Mouse (Mus musculus): ENCODE results near the gene Tnfsf4.

The Tnfsf4 gene

DNA sequence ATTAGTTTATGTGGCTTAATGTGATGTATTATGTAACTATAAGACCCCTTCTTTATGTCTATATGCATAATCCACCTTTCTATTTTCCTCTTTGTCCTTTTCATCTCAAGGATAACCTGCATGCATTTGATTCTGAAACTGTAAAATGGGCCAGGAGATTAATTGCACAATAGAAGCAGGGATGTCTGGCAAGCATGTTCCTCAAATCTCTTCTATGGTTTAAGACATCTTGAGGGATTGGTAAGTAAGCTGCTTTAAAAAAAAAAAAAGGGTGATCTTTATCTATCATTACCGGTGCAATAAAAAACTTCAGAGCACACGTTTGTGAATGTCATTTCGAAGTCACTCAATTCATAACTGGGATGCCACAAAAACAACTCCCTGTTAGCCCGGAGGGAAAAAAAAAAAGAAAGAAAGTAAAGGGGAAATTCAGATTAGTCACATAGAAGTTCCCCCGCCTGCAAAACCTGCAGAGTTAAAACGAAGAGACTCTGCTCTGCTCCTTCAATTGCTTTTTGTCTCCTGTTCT is at the start of gene Tnfsf4:
TSS of gene Tnfsf4 (plus strand) at position 479 of the 529 bp plus-strand sequence.
- DNase-seq (ENCODE audit: low spot score in 2 of 2), result no peak

- no peak for DNase-seq (ENCODE audit: low spot score in 2 of 2)
These were observed 44.2 kb upstream of the Tnfsf4 start for GRCm38 (mm10) chr1:161350981-161351380.

DNA sequence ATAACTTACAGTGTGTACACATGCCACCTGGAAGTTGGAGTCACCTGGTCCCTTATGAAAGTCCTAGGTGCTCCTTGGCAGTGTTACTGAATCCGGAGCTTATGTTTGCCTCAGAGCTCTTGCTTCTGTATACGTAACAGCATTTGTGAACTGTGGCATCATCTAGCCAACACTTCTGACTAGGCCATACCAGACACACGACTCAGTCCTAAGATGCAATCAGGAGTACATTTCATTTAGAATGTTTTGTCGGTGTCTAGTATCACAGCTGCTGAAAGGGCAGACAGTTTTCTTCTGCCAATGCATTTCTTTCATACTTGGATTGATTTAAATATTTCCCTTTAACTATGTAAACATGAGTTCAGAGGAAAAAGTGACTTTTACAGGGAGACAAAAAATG is 30.2 kb upstream of the Tnfsf4 start:
- DNase-seq (ENCODE audit: low spot score in 2 of 2), result no peak

GRCm38 (mm10) chr1:161371919-161372318 is 23.3 kb upstream of the Tnfsf4 start:
- DNase-seq (ENCODE audit: low spot score in 2 of 2), result no peak

DNA sequence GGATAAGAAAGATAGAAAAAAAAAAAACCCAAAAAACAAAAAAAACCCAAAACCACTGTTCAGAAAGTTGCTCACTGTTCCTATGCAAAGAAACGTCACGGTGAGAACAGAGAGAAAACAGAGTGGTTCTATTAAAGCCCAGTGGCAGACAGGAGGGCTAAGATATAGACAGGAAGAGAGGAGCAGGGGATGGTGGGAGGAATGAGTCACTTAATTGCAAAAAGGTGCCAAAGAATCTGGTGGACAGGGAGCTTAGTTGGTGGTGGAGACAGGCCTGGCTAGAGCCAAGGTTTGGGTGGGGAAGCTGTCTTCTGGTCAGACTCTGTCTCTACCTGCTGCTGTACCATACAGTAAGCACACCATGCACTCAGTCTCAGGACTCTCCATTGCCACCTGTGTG is 19.3 kb upstream of the Tnfsf4 start:
- no peak for DNase-seq (ENCODE audit: low spot score in 2 of 2)

DNA sequence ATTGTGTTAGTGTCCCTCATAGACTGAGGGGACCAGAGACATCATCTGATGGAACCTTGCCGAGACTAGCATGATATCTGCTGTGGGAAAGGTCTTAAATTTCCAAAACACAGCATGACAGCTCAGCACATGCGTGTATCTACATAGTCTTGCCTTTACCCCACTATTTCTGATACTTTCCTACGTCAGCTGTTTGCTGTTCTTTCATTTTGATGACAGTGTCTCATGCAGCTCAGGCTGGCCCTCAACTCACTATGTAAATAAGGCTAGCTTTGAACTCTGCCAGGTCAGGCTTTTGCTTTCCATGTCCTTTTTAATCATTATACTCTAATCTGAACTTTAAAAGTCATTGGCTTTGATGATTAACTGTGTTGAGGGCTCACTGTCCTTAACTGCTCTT is 16.6 kb upstream of the Tnfsf4 start:
- no peak for DNase-seq (ENCODE audit: low spot score in 2 of 2)

GRCm38 (mm10) chr1:161379685-161380424 is 15.4 kb upstream of the Tnfsf4 start:
- DNase-seq (ENCODE audit: low spot score in 2 of 2), result no peak

DNA sequence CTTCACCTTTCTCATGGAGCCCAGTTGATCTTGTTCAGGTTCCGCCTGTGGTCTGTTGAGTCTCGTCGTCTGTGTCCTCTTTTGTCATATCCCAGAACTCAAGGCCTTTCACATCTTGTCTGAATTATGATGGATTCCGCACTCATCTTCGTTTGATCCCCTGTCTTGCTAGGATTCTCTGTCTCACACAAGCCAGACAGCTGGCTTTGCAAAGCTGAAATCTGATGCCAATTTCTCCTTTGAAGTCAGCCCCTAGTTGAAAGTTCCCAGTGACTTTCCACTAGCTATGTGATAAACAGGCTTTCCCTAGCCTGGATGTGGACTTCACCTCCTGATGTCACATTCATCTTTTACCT is 14.8 kb upstream of the Tnfsf4 start:
- DNase-seq (ENCODE audit: low spot score in 2 of 2), result no peak

DNA sequence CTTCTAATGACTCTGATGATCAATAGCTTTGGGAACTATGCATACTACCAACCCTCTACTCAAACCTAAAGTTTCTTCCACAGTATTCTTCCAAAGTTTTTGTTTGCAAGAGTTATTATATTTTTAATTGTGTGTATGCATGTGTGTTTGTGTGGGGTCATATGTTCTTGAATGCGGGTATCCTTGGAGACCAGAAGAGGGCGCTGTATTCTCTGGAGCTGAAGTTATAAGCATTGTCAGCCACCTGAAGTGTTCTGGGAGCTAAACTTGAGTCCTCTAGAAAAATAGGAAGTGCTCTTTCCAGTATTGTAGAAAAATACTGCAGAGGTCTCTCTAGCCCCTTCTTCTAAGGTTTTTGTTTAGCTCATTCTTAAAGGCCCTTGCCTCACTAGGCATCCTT is 5.1 kb upstream of the Tnfsf4 start:
- no peak for DNase-seq (ENCODE audit: low spot score in 2 of 2)

DNA sequence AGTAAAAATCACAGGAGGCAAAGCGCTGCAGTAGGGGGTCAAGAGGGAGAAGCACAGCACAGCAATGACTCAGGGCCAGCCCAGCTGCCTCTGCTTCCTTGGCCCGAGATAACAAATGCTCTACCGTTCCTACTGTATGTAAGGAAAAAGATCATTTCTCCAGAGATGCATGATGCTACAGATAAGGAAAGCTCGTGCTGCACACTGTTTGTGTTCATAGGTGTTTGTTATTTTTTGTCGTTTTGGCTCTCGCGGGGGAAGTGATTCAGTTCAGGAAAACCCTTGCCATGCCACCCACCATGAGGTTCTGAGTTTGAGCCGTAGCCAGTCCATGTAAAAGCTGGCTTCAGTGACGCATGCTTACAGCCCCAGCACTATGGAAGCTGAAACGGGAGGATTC is 2.3 kb upstream of the Tnfsf4 start:
- no peak for DNase-seq (ENCODE audit: low spot score in 2 of 2)

DNA sequence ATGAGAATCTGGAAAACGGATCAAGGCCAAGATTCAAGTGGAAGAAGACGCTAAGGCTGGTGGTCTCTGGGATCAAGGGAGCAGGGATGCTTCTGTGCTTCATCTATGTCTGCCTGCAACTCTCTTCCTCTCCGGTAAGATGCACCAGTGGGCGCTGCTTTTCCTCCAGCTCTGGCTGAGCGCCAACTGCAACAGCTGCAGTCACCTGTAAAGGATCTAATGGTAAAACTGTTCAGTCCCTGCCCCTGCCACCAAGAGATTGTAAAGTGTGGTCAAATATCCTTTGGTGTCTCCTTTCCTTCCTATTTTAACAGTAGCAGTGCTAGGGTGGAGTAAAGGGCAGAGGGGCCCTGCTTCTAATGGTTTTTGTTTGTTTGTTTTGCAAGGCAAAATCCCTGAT is 401 bp downstream of the Tnfsf4 start:
- DNase-seq (ENCODE audit: low spot score in 2 of 2), result no peak

DNA sequence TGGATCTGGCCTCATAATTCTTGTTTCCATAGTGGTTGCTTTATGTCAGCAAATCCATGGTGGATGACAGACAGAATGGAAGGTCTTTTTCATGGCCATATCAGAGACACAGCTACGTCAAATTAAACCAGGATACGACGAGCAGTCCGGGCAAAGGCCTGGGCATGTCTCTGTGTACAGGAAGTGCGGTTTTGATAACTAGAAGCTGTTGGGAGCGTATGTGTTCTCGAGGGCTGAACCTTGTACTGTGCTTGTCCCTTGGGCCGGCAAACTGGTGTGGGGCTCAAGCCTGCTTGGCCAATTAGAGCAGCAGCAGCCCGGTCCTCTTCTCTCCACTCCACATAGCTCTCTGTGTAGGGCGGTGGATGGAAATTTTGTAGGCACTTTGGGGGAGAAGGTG is 1.1 kb downstream of the Tnfsf4 start:
- DNase-seq (ENCODE audit: low spot score in 2 of 2), result no peak

DNA sequence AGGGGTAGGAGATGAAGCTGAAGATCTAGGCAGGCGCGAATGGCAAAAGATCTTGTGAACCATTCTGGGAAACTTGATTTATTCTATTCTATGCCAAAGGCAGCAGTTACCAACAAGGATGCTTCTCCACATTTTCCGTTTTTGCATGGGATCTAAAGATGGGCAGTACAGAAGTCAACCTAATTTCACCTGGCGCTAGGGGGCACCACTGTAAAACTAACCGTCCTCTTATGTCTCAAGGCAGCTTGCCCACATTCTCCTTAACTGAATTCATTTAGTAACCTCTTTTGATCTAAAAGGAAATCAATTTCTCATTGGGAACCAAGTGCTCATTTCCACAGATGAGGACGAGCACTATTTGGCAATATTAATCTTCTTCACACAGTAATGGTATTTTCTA is 4.9 kb downstream of the Tnfsf4 start:
- DNase-seq (ENCODE audit: low spot score in 2 of 2), result peak; percentile 88

- no peak for DNase-seq (ENCODE audit: low spot score in 2 of 2)
These were observed 7.9 kb downstream of the Tnfsf4 start for GRCm38 (mm10) chr1:161403061-161403460.

DNA sequence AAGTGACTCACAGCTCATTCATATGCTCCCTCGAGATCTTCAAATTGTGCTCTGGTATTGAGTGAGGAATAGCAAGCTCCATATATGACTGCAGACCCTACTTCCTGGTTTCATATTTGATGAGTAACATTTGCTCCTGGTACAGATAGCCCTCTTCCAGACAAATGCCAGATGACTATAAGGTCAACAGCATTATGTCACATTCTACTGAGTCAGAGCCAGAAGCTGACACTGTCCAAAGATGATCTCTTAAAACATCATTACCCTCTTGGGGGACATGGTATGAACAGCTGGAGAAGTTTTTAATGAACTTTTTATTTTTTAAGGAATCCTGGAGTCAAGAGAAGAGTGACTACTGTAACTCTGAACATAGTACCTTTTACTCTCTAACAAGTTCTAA is 11.3 kb downstream of the Tnfsf4 start:
- no peak for DNase-seq (ENCODE audit: low spot score in 2 of 2)

DNA sequence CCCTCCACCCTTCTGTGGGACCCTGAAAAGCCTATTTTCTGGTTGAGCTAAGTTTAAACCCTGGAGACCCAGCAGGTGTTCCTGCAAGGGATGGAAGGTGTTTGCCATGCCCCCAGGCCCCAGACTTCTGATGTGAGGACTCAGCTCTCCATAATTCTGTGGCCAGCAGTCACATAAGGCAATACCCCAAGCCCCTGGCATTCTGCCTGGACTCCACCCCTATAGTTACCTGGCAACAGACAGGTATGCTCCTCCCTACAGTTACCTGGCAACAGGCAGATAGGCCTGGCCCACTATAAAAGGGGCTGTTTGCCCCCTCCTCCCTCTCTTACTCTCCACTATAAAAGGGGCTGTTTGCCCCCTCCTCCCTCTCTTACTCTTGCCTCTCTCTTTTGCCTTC is 24.7 kb downstream of the Tnfsf4 start:
- no peak for DNase-seq (ENCODE audit: low spot score in 2 of 2)

DNA sequence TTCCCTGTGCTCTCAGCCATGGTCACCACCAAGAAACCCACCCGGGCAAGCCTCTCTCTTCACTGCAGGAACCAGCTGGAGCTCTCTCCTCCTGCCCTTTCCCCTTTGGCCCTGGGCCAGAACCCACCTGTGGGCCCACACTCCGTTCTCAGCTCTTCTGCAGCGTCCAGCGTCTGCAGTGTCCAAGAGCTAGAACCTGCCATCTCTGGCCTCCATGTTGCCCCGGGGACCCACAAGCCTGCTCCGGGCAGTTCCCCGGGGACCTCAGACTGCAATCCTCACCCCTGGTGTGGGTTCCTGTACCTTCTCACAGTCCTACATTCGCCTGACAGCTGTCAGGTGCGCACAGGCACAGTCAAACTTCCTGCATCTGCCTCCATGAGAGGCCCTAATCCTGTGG is 25.4 kb downstream of the Tnfsf4 start:
- DNase-seq (ENCODE audit: low spot score in 2 of 2), result no peak

DNA sequence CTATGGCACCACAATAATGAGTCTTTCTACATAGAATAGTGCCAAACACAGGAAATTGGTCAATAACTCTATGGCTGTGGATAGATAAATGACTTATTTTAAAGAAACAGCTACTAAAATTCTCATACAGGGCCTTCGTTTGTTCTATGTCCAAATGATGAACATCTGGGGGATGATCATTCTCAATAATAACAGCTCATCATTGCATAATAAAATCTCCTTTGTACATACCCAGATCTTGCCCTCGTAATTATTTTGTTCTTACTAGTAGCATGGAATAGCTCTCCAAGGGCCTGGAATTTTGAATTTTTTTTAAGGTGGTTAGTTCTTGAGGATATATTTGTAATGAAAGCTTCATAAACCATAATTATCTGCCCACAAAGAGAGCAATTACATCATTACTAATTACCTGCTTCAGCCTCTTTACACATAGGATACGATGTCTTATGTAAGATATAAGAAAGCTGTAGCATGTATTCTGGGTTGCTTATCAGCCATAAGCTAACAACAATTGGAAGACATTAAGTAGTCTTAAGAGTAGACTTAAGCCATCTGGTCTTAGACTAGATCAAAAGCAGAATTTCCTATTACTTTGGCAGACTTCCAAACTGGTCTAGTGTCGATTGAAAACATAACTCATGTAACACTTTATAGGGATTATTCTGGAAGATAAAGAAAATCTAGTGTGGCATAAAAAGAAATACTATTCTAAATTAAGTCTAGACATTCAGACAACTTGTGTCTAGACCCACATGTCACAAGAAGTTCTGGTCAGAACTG is 31.3 kb downstream of the Tnfsf4 start:
- DNase-seq (ENCODE audit: low spot score in 2 of 2), result no peak

GRCm38 (mm10) chr1:161427057-161427311 is 31.8 kb downstream of the Tnfsf4 start:
- no peak for DNase-seq (ENCODE audit: low spot score in 2 of 2)

GRCm38 (mm10) chr1:161435781-161436180 is 40.6 kb downstream of the Tnfsf4 start:
- no peak for DNase-seq (ENCODE audit: low spot score in 2 of 2)

- no peak for DNase-seq (ENCODE audit: low spot score in 2 of 2)
These were observed 41.3 kb downstream of the Tnfsf4 start for GRCm38 (mm10) chr1:161436503-161436902.

GRCm38 (mm10) chr1:161444858-161445257 is 49.6 kb downstream of the Tnfsf4 start:
- no peak for DNase-seq (ENCODE audit: low spot score in 2 of 2)

- DNase-seq (ENCODE audit: low spot score in 2 of 2), result no peak
These were observed 56.6 kb downstream of the Tnfsf4 start for GRCm38 (mm10) chr1:161451683-161452245.

Data from right cerebral cortex, adult 2 months (tissue).